Mouse (Mus musculus) T-helper 1 cell (primary cell): ENCODE data around the gene Zfp553.

Experiments
- in situ Hi-C: fragments of 300-600 bp; cut with MboI, MseI; formaldehyde crosslinking; loops from one replicate; pipeline ENCODE4 v1.15.1; 2025; ENCODE audit warnings: high pct_unique_total_duplicates

Zfp553 gene

DNA sequence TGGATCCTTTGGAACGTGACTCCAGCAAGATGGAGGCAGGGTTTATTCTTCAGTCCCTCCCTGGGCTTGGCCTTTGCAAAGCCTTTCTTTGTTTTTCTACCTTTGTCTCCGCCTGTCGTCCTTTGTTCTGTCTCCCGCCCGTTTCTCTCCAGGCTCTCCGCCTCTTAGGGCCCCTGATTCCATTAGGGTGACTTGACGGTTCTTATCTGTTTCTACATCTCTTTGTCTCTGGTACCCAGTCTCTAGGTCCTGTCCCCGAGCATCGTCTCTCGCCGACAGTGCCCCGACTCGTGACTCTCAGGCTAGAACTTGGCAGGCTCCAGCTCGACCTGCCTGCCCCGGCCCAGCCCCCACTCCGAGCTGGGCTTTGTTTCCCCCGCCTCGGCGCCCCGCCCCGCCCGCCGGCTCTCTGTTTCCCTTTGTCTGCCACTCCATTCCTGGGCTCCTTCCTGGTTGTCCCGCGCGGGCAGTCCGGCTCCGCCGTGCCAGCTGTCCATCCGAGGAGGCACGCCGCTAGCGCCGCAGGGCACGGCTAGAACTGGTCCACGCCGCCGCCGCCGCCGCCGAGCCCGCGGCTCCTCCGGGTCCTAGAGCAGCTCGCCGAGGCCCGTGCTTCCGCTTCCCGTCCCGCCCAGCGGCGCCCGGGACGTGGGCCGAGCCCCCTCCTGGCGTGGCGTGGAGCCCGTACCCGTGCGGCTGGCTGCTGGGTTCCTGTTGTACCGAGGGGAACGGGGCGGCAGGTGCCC is at the start of gene Zfp553, which contains the start of gene Sept1:
Gene Zfp553, plus strand, starts transcription at position 440 of the 746 bp plus-strand sequence.
Gene Sept1, minus strand, starts transcription at position 509 of the 746 bp plus-strand sequence.
- in situ Hi-C loops = no loop called here

DNA sequence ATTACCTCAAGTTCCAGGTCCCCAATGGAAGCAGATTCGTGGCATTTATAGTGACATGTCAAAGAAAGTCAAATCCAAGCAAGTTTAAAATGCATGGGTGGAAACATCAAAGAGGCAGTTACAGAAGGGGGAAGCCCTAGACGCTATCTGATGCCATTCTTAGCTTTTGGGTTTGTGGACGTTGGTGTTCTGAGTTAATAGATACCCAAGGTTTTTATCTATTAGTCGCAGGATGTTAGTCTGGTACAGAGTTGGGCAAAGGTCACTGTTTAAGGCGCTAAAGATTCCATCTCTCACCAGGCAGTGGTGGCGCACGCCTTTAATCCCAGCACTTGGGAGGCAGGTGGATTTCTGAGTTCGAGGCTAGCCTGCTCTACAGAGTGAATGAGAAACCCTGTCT is 49.5 kb upstream of the Zfp553 start:
- in situ Hi-C loops = loop anchor here (25.0 kb wide), 1 partner anchor 1204 kb away; no protein-coding TSS in a partner anchor

DNA sequence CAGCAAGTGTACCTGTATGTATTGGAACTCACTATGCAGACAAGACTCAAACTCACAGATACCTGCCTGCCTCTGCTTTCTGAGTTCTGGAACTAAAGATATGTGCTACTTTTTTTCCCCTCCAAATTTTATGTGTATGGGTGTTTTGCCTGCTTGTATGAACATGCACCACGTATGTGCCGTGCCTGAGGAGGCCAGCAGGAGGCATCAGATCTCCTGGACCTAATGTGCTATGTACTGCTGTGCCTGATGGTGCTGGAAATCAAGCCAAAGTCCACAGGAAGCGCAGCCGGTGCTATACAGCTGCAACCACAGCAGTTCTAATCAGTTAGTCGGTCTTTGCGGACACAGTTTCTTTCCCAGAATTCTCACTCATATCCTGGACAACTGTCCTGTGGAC is 49.0 kb upstream of the Zfp553 start:
- in situ Hi-C loops = loop anchor here (25.0 kb wide), 1 partner anchor 1203 kb away; no protein-coding TSS in a partner anchor

- in situ Hi-C loops = loop anchor here (25.0 kb wide), 1 partner anchor 1203 kb away; no protein-coding TSS in a partner anchor
Measured at GRCm38 (mm10) chr7:127184720-127185119, 48.1 kb upstream of the Zfp553 start.

- in situ Hi-C loops = loop anchor here (25.0 kb wide), 1 partner anchor 1202 kb away; no protein-coding TSS in a partner anchor
Measured at GRCm38 (mm10) chr7:127185601-127186000, 47.3 kb upstream of the Zfp553 start.

DNA sequence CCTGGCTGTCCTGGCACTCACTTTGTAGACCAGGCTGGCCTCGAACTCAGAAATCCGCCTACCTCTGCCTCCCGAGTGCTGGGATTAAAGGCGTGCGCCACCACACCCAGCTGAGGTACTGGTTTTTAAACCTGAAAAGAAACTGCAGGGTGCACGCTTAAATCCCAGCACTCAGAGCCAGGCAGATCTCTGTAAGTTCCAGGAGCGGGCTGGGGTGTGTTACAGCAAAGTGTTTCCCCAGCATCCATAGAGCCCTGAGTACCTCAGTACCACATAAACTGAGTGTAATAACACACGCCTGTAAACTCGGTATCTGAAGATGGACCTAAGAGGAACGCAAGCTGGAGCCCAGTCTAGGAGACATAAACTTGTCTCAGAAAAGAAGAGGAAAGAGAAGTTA is 45.5 kb upstream of the Zfp553 start:
- in situ Hi-C loops = loop anchor here (25.0 kb wide), 1 partner anchor 1200 kb away; no protein-coding TSS in a partner anchor

DNA sequence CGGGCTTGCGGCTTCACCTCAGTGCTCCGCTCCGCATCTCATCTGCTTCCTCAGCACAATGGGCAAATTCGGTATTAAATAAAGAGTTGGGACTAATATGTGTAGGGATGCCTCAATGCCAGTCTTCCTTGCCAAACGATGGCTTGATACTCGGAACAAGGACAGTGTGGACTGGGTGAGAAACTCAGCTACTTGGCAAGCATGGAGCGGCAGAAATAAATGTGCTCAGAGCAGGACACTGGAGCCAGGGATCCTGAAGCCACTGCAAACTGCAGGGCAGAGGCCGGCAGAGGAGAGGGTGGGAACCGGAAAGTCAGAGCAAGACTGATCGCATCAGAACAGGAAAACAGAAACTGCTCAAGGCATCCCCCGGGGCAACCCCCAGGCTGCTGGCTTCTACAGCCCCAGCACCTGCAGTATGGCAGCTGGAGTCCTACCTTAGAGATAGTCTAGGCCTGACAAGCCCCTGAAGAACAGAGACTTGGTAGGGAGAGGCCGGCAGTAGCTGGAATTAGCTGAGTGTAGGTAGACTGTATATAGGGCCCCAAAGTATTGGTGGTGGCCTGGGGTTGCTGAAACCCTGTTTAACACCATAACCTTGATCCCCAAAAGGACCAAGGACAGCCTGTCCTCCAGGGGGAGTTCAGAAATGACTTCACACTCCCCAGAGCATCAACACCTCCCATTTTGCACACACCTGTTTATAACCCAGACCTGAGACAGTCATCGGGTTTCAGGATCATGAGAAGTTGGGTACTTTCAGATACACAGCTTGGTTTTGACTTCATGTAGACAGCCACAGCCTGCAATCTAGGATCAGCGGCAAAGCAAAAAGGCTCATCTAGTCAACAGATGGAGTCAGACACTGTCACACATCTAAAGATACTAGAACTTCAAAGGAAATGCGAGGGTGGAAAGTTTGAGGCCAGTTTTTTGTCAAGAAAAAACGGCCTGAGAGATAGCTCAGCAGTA is 44.3 kb upstream of the Zfp553 start:
- in situ Hi-C loops = loop anchor here (25.0 kb wide), 1 partner anchor 1199 kb away; no protein-coding TSS in a partner anchor

- in situ Hi-C loops = loop anchor here (25.0 kb wide), 1 partner anchor 1197 kb away; no protein-coding TSS in a partner anchor
Measured at GRCm38 (mm10) chr7:127190672-127191071, 42.2 kb upstream of the Zfp553 start.

- in situ Hi-C loops = loop anchor here (25.0 kb wide), 1 partner anchor 1194 kb away; no protein-coding TSS in a partner anchor
Measured at GRCm38 (mm10) chr7:127192989-127193388, 39.9 kb upstream of the Zfp553 start.

- in situ Hi-C loops = loop anchor here (25.0 kb wide), 1 partner anchor 1193 kb away; no protein-coding TSS in a partner anchor
Measured at GRCm38 (mm10) chr7:127194011-127194632, 38.7 kb upstream of the Zfp553 start.

DNA sequence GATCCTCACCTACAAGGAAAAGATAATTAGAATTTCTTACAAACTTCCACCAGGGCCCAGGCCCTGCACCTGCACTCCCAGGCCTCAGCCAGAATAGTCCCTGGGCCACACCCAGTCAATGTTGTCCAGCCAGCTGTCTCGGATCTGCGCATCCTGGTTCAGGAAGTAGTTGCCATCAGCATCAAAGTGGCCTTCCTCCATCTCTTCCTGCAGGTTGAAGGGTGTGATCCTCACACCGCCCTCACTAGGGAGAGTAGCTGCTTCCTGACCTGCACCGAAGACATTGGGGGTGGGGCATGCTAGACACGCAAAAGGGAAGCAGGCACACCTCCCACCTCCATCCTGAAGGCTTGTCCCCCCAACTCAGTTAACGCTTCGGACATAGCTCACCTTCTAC is 38.2 kb upstream of the Zfp553 start:
- in situ Hi-C loops = loop anchor here (5.0 to 25.0 kb wide), 3 partner anchors 57 to 1193 kb away; partner anchors contain the start of gene Spn

DNA sequence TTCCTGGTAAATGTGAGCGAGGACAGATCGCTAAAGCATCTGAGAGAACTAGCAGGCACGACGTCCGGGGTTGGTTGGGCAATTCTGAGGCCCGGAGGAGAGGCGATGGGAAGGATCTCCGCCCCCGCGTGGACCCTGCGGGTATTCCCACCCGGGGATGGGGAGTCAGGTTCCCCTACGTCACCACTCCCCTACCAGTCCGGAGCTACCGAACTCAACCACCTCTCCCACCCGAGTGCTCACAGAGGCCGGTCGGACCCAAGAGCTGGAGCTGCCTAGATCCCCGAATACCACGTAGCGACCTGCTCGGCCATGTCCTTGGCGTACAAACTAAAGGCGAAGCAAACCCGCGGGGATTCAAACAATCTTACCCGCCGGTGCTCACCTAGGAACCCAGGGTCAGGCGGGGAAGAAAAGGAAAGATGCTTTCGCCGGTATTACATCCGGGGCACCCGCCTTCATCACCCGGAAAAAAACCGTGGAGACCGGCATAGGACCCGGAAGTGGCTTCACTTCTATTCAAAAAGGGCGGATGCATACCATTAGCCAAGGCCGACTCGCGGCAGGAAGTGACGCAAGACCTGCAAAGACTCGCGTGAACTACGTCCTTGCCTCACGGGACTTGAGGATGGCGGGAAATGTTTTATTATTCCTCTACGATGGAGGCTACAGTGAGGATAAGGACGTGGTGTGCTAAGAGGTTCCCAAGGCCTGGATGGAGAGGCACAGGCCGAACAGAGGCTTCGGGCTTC is 37.1 kb upstream of the Zfp553 start, which contains the start of gene Cd2bp2:
Gene Cd2bp2, minus strand, starts transcription at position 507 of the 752 bp plus-strand sequence.
- in situ Hi-C loops = loop anchor here (5.0 to 25.0 kb wide), 3 partner anchors 58 to 1192 kb away; partner anchors contain the start of gene Spn

GRCm38 (mm10) chr7:127196484-127196883 is 36.4 kb upstream of the Zfp553 start:
- in situ Hi-C loops = loop anchor here (5.0 to 25.0 kb wide), 3 partner anchors 59 to 1191 kb away; partner anchors contain the start of gene Spn

DNA sequence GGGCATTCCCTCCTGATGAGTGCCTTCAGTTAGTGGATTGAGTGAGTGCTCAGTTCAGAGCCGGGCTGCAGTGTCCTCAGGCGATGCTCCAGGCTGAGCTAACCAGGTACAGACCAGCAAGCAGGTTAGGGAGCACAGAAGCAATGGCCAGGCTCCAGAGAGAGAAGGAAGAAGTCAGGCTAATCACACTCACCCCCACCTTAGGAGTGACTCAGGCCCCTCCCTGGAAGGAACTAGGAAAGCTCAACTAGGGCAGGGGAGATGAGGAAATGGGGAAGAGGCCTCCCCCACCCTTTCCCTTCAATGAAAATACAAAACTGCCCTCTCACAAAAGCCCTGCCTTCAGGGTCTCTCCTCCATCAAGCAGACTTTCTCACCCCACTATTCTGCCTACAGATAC is 26.3 kb upstream of the Zfp553 start:
- in situ Hi-C loops = loop anchor here (25.0 kb wide), 1 partner anchor 1031 kb away; the partner anchor contains the start of genes 9130023H24Rik, Armc5 and Tgfb1i1

GRCm38 (mm10) chr7:127207374-127208294 is 25.2 kb upstream of the Zfp553 start:
- in situ Hi-C loops = loop anchor here (25.0 kb wide), 1 partner anchor 1030 kb away; the partner anchor contains the start of genes 9130023H24Rik, Armc5 and Tgfb1i1

DNA sequence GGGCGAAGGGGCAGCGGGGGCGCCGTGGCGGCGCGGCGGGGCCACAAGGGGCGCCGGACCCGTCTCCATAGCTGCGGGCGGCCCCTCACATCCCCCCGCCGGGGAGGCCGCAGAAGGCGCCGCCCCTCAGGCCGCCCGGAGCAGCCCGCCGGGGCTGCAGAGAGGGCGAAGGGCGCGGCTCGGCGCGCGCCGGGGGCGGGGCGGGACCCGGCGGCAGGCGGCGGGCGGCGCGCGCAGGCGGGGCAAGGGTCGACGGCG is 24.6 kb upstream of the Zfp553 start, which contains the start of gene Tbc1d10b:
Gene Tbc1d10b, minus strand, starts transcription at position 174 of the 258 bp plus-strand sequence.
- in situ Hi-C loops = loop anchor here (25.0 kb wide), 1 partner anchor 1029 kb away; the partner anchor contains the start of genes 9130023H24Rik, Armc5 and Tgfb1i1

DNA sequence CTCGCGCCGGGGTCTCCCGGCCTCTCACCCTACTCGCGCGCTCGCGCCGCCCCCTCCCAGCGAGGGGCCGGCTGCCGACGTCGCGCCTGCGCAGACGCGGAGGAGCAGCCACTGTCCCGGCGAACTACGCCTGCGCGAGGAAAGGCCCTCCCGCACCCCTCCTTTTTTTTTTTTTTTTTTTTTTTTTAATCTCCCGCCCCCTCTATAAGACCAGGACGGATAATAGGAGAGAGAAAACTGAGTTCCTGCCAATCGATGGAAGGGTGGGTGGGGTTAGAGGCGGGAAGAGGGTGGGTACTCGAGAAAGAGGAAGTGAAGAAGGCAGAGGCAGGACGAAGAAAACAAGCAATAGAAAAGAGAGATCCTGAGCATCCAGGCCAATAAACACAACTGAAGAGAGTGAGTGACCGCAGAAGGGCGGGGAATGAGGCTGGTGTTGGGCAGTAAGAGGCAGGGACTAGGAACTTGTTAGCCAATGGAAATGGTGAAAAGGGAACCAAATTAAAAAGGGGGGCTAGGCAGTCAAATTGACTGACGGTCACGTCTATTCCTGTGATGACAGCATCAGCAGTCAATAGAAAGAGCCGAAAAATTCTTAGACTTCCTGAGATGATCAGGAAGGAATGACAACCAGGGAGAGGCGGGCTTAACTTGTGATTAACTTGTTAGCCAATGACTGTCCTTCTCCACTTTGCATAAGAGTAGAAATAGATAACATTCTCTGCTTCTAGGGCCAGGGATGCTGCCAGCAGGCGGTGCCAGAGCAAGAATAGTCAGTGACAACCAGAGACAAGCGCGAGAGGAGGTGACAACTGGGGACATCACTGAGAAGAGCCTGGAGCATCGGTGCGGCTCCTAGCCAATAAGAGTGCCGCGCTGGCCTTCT is 24.1 kb upstream of the Zfp553 start, which contains the start of gene Mylpf:
Gene Mylpf, plus strand, starts transcription at position 338 of the 886 bp plus-strand sequence.
- in situ Hi-C loops = loop anchor here (25.0 kb wide), 1 partner anchor 1029 kb away; the partner anchor contains the start of genes 9130023H24Rik, Armc5 and Tgfb1i1
